In genomic region chr17:27575116-27575776, GRCm38 (mm10) we compare ENCODE assay signal across 15 mouse cellular contexts. TPM values are rescaled to one million over a fixed set of nuclear protein-coding genes. Genes with fewer than 3 reads are reported as not detected.
A peak's percentile ranks its signal among the peaks of the same experiment; 100 is the strongest.
DNase-seq lines count a peak whose midpoint lies in the region; ATAC-seq lines count a peak whose summit lies in the region.
"Had no signal": no experiment of that assay in that cellular context is flagged by ENCODE, and none has a peak within 500 bp of the region (broad histone marks: within the 10 kb centered on the region; RNA-seq: fewer than 3 reads in every experiment).

No protein-coding gene starts in this region.

- 0 out of 2 replicates have a peak overlapping the region, but pooled peaks have one; percentile 0 for H3K27ac ChIP-seq in heart, embryonic 13.5 days (replicated peaks)
- no peak overlapping the region for H3K27ac ChIP-seq in heart, embryonic 11.5 days (ENCODE audit: low read depth, low read length)
- H3K27ac ChIP-seq in kidney, embryonic 16.5 days (ENCODE audit: low read length), result no peak overlapping the region
- H3K27ac ChIP-seq in neural tube, embryonic 14.5 days (ENCODE audit: low read depth, low read length), result no peak overlapping the region; the same call in 1 of the 2 replicates
- H3K27ac ChIP-seq in midbrain, embryonic 16.5 days (ENCODE audit: low read length), result no peak overlapping the region
- H3K27ac ChIP-seq: embryonic facial prominence, embryonic 13.5 days; forebrain, embryonic 10.5 days; hindbrain, embryonic 12.5 days; midbrain, embryonic 15.5 days; neural tube, embryonic 12.5 days; stomach, embryonic 15.5 days had no signal

- peaks cover 29% of the 10 kb centered on the region; the same call in 1 of the 2 replicates for H3K4me1 ChIP-seq in heart, embryonic 13.5 days
- no peaks in the 10 kb centered on the region for H3K4me1 ChIP-seq in heart, embryonic 11.5 days (ENCODE audit: control insufficient read depth, insufficient read depth, low read length)
- no peaks in the 10 kb centered on the region for H3K4me1 ChIP-seq in kidney, embryonic 16.5 days (ENCODE audit: insufficient read depth, low read length)
- H3K4me1 ChIP-seq in neural tube, embryonic 14.5 days (ENCODE audit: control insufficient read depth, insufficient read depth, low read length), result no peaks in the 10 kb centered on the region
- H3K4me1 ChIP-seq in midbrain, embryonic 16.5 days (ENCODE audit: control insufficient read depth, insufficient read depth, low read length), result no peaks in the 10 kb centered on the region
- H3K4me1 ChIP-seq: embryonic facial prominence, embryonic 13.5 days; hindbrain, embryonic 12.5 days; midbrain, embryonic 15.5 days; neural tube, embryonic 12.5 days had no signal

- H3K4me2 ChIP-seq in heart, embryonic 13.5 days, result no peak overlapping the region
- H3K4me2 ChIP-seq in heart, embryonic 11.5 days, result no peak overlapping the region
- H3K4me2 ChIP-seq in kidney, embryonic 16.5 days (replicated peaks; ENCODE audit: low read depth, low read length), result no peak overlapping the region
- no peak overlapping the region for H3K4me2 ChIP-seq in neural tube, embryonic 14.5 days (ENCODE audit: low read depth, low read length)
- H3K4me2 ChIP-seq in midbrain, embryonic 16.5 days (ENCODE audit: low read length), result no peak overlapping the region
- H3K4me2 ChIP-seq: embryonic facial prominence, embryonic 13.5 days; hindbrain, embryonic 12.5 days; midbrain, embryonic 15.5 days; neural tube, embryonic 12.5 days; stomach, embryonic 15.5 days had no signal

- no peak for ATAC-seq in heart, embryonic 13.5 days (ENCODE audit: extremely low read depth, insufficient number of reproducible peaks, low FRiP score, low TSS enrichment)
- ATAC-seq in heart, embryonic 11.5 days (replicated peaks; ENCODE audit: insufficient number of reproducible peaks, low FRiP score, low TSS enrichment), result no peak
- no peak for ATAC-seq in kidney, embryonic 16.5 days (ENCODE audit: low FRiP score, low TSS enrichment)
- 0 out of 2 replicates have a peak, but pooled peaks have one; percentile 26 for ATAC-seq in neural tube, embryonic 14.5 days (ENCODE audit: low read depth)
- ATAC-seq in midbrain, embryonic 16.5 days, result no peak
- ATAC-seq: midbrain, embryonic 15.5 days had no signal

- peaks cover 71% of the 10 kb centered on the region for H3K36me3 ChIP-seq in heart, embryonic 13.5 days
- peaks cover 15% of the 10 kb centered on the region for H3K36me3 ChIP-seq in heart, embryonic 11.5 days (ENCODE audit: control insufficient read depth, insufficient read depth, low read length)
- H3K36me3 ChIP-seq in kidney, embryonic 16.5 days (ENCODE audit: insufficient read depth, low read length), result peaks cover 19% of the 10 kb centered on the region
- peaks cover 13% of the 10 kb centered on the region for H3K36me3 ChIP-seq in neural tube, embryonic 14.5 days (ENCODE audit: control insufficient read depth, insufficient read depth, low read length)
- H3K36me3 ChIP-seq in midbrain, embryonic 16.5 days (ENCODE audit: control insufficient read depth, insufficient read depth, low read length), result peaks cover 5% of the 10 kb centered on the region; the same call in 1 of the 2 replicates

- H3K9ac ChIP-seq in heart, embryonic 13.5 days, result no peak overlapping the region
- no peak overlapping the region for H3K9ac ChIP-seq in heart, embryonic 11.5 days (ENCODE audit: low read depth, low read length)
- H3K9ac ChIP-seq in kidney, embryonic 16.5 days (replicated peaks; ENCODE audit: low read length), result no peak overlapping the region
- H3K9ac ChIP-seq in neural tube, embryonic 14.5 days (replicated peaks; ENCODE audit: low read depth, low read length), result no peak overlapping the region
- no peak overlapping the region for H3K9ac ChIP-seq in midbrain, embryonic 16.5 days (ENCODE audit: low read depth, low read length)
- H3K9ac ChIP-seq: embryonic facial prominence, embryonic 13.5 days; hindbrain, embryonic 12.5 days; midbrain, embryonic 15.5 days; neural tube, embryonic 12.5 days; stomach, embryonic 15.5 days had no signal

- H3K4me3 ChIP-seq in heart, embryonic 13.5 days, result no peak overlapping the region
- no peak overlapping the region for H3K4me3 ChIP-seq in heart, embryonic 11.5 days (ENCODE audit: low read depth, low read length)
- no peak overlapping the region for H3K4me3 ChIP-seq in kidney, embryonic 16.5 days (ENCODE audit: low read length)
- H3K4me3 ChIP-seq in neural tube, embryonic 14.5 days (ENCODE audit: low read depth, low read length), result no peak overlapping the region
- H3K4me3 ChIP-seq in midbrain, embryonic 16.5 days (ENCODE audit: low read depth, low read length), result no peak overlapping the region
- H3K4me3 ChIP-seq: embryonic facial prominence, embryonic 13.5 days; forebrain, embryonic 10.5 days; hindbrain, embryonic 12.5 days; midbrain, embryonic 15.5 days; neural tube, embryonic 12.5 days; stomach, embryonic 15.5 days had no signal

- 77% methylated on average over 10 of the region's 10 CpGs for WGBS in heart, embryonic 13.5 days
- 85% methylated on average over 10 of the region's 10 CpGs for WGBS in heart, embryonic 11.5 days (ENCODE audit: insufficient replicate concordance)
- 31% methylated on average over 10 of the region's 10 CpGs for WGBS in kidney, embryonic 16.5 days
- WGBS in neural tube, embryonic 14.5 days, result 50% methylated on average over 9 of the region's 10 CpGs
- WGBS in midbrain, embryonic 16.5 days, result 90% methylated on average over 10 of the region's 10 CpGs

- no peaks in the 10 kb centered on the region for H3K27me3 ChIP-seq in heart, embryonic 13.5 days (replicated peaks)
- H3K27me3 ChIP-seq in heart, embryonic 11.5 days (ENCODE audit: control insufficient read depth, insufficient read depth, low read length), result no peaks in the 10 kb centered on the region
- H3K27me3 ChIP-seq in kidney, embryonic 16.5 days (ENCODE audit: insufficient read depth, low read length), result no peaks in the 10 kb centered on the region
- no peaks in the 10 kb centered on the region for H3K27me3 ChIP-seq in neural tube, embryonic 14.5 days (ENCODE audit: control insufficient read depth, insufficient read depth, low read length)
- H3K27me3 ChIP-seq in midbrain, embryonic 16.5 days (ENCODE audit: control insufficient read depth, insufficient read depth, low read depth, low read length), result no peaks in the 10 kb centered on the region
- H3K27me3 ChIP-seq: embryonic facial prominence, embryonic 13.5 days; hindbrain, embryonic 12.5 days; midbrain, embryonic 15.5 days; neural tube, embryonic 12.5 days; stomach, embryonic 15.5 days had no signal

- no peaks in the 10 kb centered on the region for H3K9me3 ChIP-seq in heart, embryonic 13.5 days
- H3K9me3 ChIP-seq in heart, embryonic 11.5 days (replicated peaks; ENCODE audit: control insufficient read depth, low read length), result no peaks in the 10 kb centered on the region
- H3K9me3 ChIP-seq in kidney, embryonic 16.5 days (ENCODE audit: low read length), result no peaks in the 10 kb centered on the region
- H3K9me3 ChIP-seq in neural tube, embryonic 14.5 days (ENCODE audit: control insufficient read depth, low read length), result no peaks in the 10 kb centered on the region
- H3K9me3 ChIP-seq in midbrain, embryonic 16.5 days (replicated peaks; ENCODE audit: control insufficient read depth, low read length, poor library complexity, severe bottlenecking), result no peaks in the 10 kb centered on the region
- H3K9me3 ChIP-seq: embryonic facial prominence, embryonic 13.5 days; forebrain, embryonic 10.5 days; hindbrain, embryonic 12.5 days; midbrain, embryonic 15.5 days; neural tube, embryonic 12.5 days; stomach, embryonic 15.5 days had no signal

- peak; percentile 37 to 51 for DNase-seq in kidney, postnatal 4 days
- DNase-seq in neural tube, embryonic 10.5 days (ENCODE audit: extremely low spot score, low spot score), result no peak
- DNase-seq: thymus, postnatal 4 days had no signal

RNA-seq across cellular contexts. Expression of gene AI413582, which starts 9.7 kb away (rescaled TPM):
- 16.0 and 18.3 TPM in 2 replicates for polyA plus RNA-seq in heart, embryonic 13.5 days (2015; fragmentation: Nextera tagmentation; extraction: Ambion mirVana)
- 18.1 and 18.3 TPM in 2 replicates for polyA plus RNA-seq in heart, embryonic 11.5 days (2014; fragmentation: Nextera tagmentation; extraction: Ambion mirVana)
- polyA plus RNA-seq in kidney, embryonic 16.5 days (2015; fragmentation: Nextera tagmentation; extraction: Ambion mirVana), result 20.2 and 23.4 TPM in 2 replicates
- 55.9 and 77.9 TPM in 2 replicates for polyA plus RNA-seq in neural tube, embryonic 14.5 days (2014; fragmentation: Nextera tagmentation; extraction: Ambion mirVana)
- 55.4 and 65.8 TPM in 2 replicates for polyA plus RNA-seq in midbrain, embryonic 16.5 days (2015; fragmentation: Nextera tagmentation; extraction: Ambion mirVana)

RNA-seq across cellular contexts. Expression of gene Hmga1, which starts 18.9 kb away (rescaled TPM):
- polyA plus RNA-seq in heart, embryonic 13.5 days (2015; fragmentation: Nextera tagmentation; extraction: Ambion mirVana), result 153 and 160 TPM in 2 replicates
- 261 and 278 TPM in 2 replicates for polyA plus RNA-seq in heart, embryonic 11.5 days (2014; fragmentation: Nextera tagmentation; extraction: Ambion mirVana)
- polyA plus RNA-seq in kidney, embryonic 16.5 days (2015; fragmentation: Nextera tagmentation; extraction: Ambion mirVana), result 257 and 279 TPM in 2 replicates
- 129 and 141 TPM in 2 replicates for polyA plus RNA-seq in neural tube, embryonic 14.5 days (2014; fragmentation: Nextera tagmentation; extraction: Ambion mirVana)
- 124 and 134 TPM in 2 replicates for polyA plus RNA-seq in midbrain, embryonic 16.5 days (2015; fragmentation: Nextera tagmentation; extraction: Ambion mirVana)

RNA-seq across cellular contexts. Expression of gene Nudt3, which starts 48.0 kb away (rescaled TPM):
- 98.8 and 108 TPM in 2 replicates for polyA plus RNA-seq in heart, embryonic 13.5 days (2015; fragmentation: Nextera tagmentation; extraction: Ambion mirVana)
- 38.8 and 47.4 TPM in 2 replicates for polyA plus RNA-seq in heart, embryonic 11.5 days (2014; fragmentation: Nextera tagmentation; extraction: Ambion mirVana)
- polyA plus RNA-seq in kidney, embryonic 16.5 days (2015; fragmentation: Nextera tagmentation; extraction: Ambion mirVana), result 81.8 and 84.1 TPM in 2 replicates
- 74.8 and 125 TPM in 2 replicates for polyA plus RNA-seq in neural tube, embryonic 14.5 days (2014; fragmentation: Nextera tagmentation; extraction: Ambion mirVana)
- 246 and 248 TPM in 2 replicates for polyA plus RNA-seq in midbrain, embryonic 16.5 days (2015; fragmentation: Nextera tagmentation; extraction: Ambion mirVana)

RNA-seq across cellular contexts. Expression of gene Grm4, which starts 54.0 kb away (rescaled TPM):
- 0.03 and 0.08 TPM in 2 replicates for polyA plus RNA-seq in heart, embryonic 13.5 days (2015; fragmentation: Nextera tagmentation; extraction: Ambion mirVana)
- 0.06 and 0.07 TPM in 2 replicates for polyA plus RNA-seq in heart, embryonic 11.5 days (2014; fragmentation: Nextera tagmentation; extraction: Ambion mirVana)
- polyA plus RNA-seq in kidney, embryonic 16.5 days (2015; fragmentation: Nextera tagmentation; extraction: Ambion mirVana), result 0.91 and 1.2 TPM in 2 replicates
- 7.4 and 9.1 TPM in 2 replicates for polyA plus RNA-seq in neural tube, embryonic 14.5 days (2014; fragmentation: Nextera tagmentation; extraction: Ambion mirVana)
- 7.5 and 11.0 TPM in 2 replicates for polyA plus RNA-seq in midbrain, embryonic 16.5 days (2015; fragmentation: Nextera tagmentation; extraction: Ambion mirVana)

RNA-seq across cellular contexts. Expression of gene RPS10-NUDT3, which starts 59.8 kb away (rescaled TPM):
- not detected in 2 replicates for polyA plus RNA-seq in heart, embryonic 13.5 days (2015; fragmentation: Nextera tagmentation; extraction: Ambion mirVana)
- polyA plus RNA-seq in heart, embryonic 11.5 days (2014; fragmentation: Nextera tagmentation; extraction: Ambion mirVana), result not detected in 2 replicates
- not detected in 2 replicates for polyA plus RNA-seq in kidney, embryonic 16.5 days (2015; fragmentation: Nextera tagmentation; extraction: Ambion mirVana)
- polyA plus RNA-seq in neural tube, embryonic 14.5 days (2014; fragmentation: Nextera tagmentation; extraction: Ambion mirVana), result not detected in 2 replicates
- not detected in 2 replicates for polyA plus RNA-seq in midbrain, embryonic 16.5 days (2015; fragmentation: Nextera tagmentation; extraction: Ambion mirVana)
- polyA plus RNA-seq: embryonic facial prominence, embryonic 13.5 days; forebrain, embryonic 10.5 days; hindbrain, embryonic 12.5 days; midbrain, embryonic 15.5 days; neural tube, embryonic 12.5 days; small intestine, adult 2 months; stomach, embryonic 15.5 days had no signal
